Mouse (Mus musculus) MEL (cell line): ENCODE results near the gene Olfr1396. TPM values are rescaled to one million over a fixed set of nuclear protein-coding genes. Genes with fewer than 3 reads are reported as not detected.

Experiments used
- DNase-seq: peaks from one replicate; pipeline ENCODE4 v3.0.0; 2011; ENCODE audit warnings: low read depth, low spot score
- H3K27ac ChIP-seq: 2 replicates; pipeline ENCODE4 v1.5.1; 2012; ENCODE audit warnings: low read depth, mild to moderate bottlenecking, control low read depth, low read length, moderate library complexity; ENCODE audit not compliant: control insufficient read depth
- H3K27me3 ChIP-seq, 2 experiments: fragments of 150-350 bp in 1 of 2; sonication (generic) in 1 of 2; 2 replicates each; pipeline ENCODE4 v1.6.1; 2012; ENCODE audit warnings: low read length in 2 of 2, mild to moderate bottlenecking in 2 of 2, improper control_type of control experiment in 1 of 2, moderate library complexity in 1 of 2; ENCODE audit not compliant: insufficient read depth in 2 of 2, control insufficient read depth in 1 of 2
- H3K36me3 ChIP-seq, 2 experiments: 2 replicates each; pipeline ENCODE4 v1.6.1; 2012 to 2014; ENCODE audit warnings: low read length in 2 of 2, improper control_type of control experiment in 1 of 2, inconsistent platforms in 1 of 2, mild to moderate bottlenecking in 1 of 2; ENCODE audit not compliant: insufficient read depth in 2 of 2, control insufficient read depth in 1 of 2
- H3K4me1 ChIP-seq, 2 experiments: fragments of 150-350 bp in 1 of 2; sonication (generic) in 1 of 2; 2 replicates each; pipeline ENCODE4 v1.6.1; 2012; ENCODE audit warnings: low read length in 2 of 2, improper control_type of control experiment in 1 of 2, mild to moderate bottlenecking in 1 of 2; ENCODE audit not compliant: insufficient read depth in 2 of 2, control insufficient read depth in 1 of 2
- H3K4me3 ChIP-seq, 2 experiments: fragments of 150-350 bp in 1 of 2; sonication (generic) in 1 of 2; 2 replicates each; pipeline ENCODE4 v1.5.1; 2012; ENCODE audit warnings: low read depth in 2 of 2, low read length in 2 of 2, mild to moderate bottlenecking in 2 of 2, moderate library complexity in 2 of 2, control low read depth in 1 of 2, improper control_type of control experiment in 1 of 2; ENCODE audit not compliant: control insufficient read depth in 1 of 2, insufficient read depth in 1 of 2
- H3K79me2 ChIP-seq: 2 replicates; pipeline ENCODE4 v1.6.1; 2012; ENCODE audit warnings: mild to moderate bottlenecking, low read length, moderate library complexity; ENCODE audit not compliant: control insufficient read depth, poor library complexity, insufficient read depth
- H3K9ac ChIP-seq: 2 replicates; pipeline ENCODE4 v1.6.1; 2012; ENCODE audit warnings: low read depth, mild to moderate bottlenecking, control low read depth, low read length, moderate library complexity; ENCODE audit not compliant: control insufficient read depth, poor library complexity, severe bottlenecking
- H3K9me3 ChIP-seq: fragments of 150-350 bp; sonication (generic); replicated peaks from 2 replicates; pipeline ENCODE4 v1.6.1; 2012; ENCODE audit warnings: mild to moderate bottlenecking, low read length, improper control_type of control experiment, moderate library complexity; ENCODE audit not compliant: insufficient read depth
- CHD1 ChIP-seq: IDR thresholded peaks from 2 replicates; pipeline ENCODE4 v1.6.1; 2012; ENCODE audit warnings: low read depth, mild to moderate bottlenecking, inconsistent platforms, low read length, improper control_type of control experiment
- EP300 ChIP-seq, 2 experiments: IDR thresholded peaks; 2 replicates each; pipeline ENCODE4 v1.6.1; 2011; ENCODE audit warnings: improper control_type of control experiment in 2 of 2, low read length in 2 of 2, low read depth in 1 of 2, mild to moderate bottlenecking in 1 of 2
- ETS1 ChIP-seq: IDR thresholded peaks from 2 replicates; pipeline ENCODE4 v1.6.1; 2012; ENCODE audit warnings: low read depth, mild to moderate bottlenecking, inconsistent platforms, low read length, improper control_type of control experiment, moderate library complexity
- GATA1 ChIP-seq: IDR thresholded peaks from 2 replicates; pipeline ENCODE4 v1.6.1; 2011; ENCODE audit warnings: low read depth, low read length, improper control_type of control experiment
- MAFK ChIP-seq: IDR thresholded peaks from 2 replicates; pipeline ENCODE4 v1.6.1; 2011; ENCODE audit warnings: low read depth, mild to moderate bottlenecking, low read length, improper control_type of control experiment, borderline replicate concordance
- MAX ChIP-seq: IDR thresholded peaks from 2 replicates; pipeline ENCODE4 v1.6.1; 2011; ENCODE audit warnings: low read length, improper control_type of control experiment
- POLR2A ChIP-seq, 2 experiments: IDR thresholded peaks; 2 replicates each; pipeline ENCODE4 v1.6.1; 2011 to 2012; ENCODE audit warnings: low read length in 2 of 2, mild to moderate bottlenecking in 2 of 2, control low read depth in 1 of 2, improper control_type of control experiment in 1 of 2, low read depth in 1 of 2, moderate library complexity in 1 of 2; ENCODE audit not compliant: control insufficient read depth in 1 of 2, insufficient read depth in 1 of 2, poor library complexity in 1 of 2
- RCOR1 ChIP-seq: IDR thresholded peaks from 2 replicates; pipeline ENCODE4 v1.6.1; 2012; ENCODE audit warnings: low read depth, mild to moderate bottlenecking, inconsistent platforms, low read length, improper control_type of control experiment
- SMC3 ChIP-seq: IDR thresholded peaks from 2 replicates; pipeline ENCODE4 v1.6.1; 2011; ENCODE audit warnings: low read depth, low read length, improper control_type of control experiment
- TAL1 ChIP-seq: IDR thresholded peaks from 2 replicates; pipeline ENCODE4 v1.6.1; 2012; ENCODE audit warnings: mild to moderate bottlenecking, inconsistent platforms, low read length, moderate library complexity, mixed read lengths
- TCF12 ChIP-seq: IDR thresholded peaks from 2 replicates; pipeline ENCODE4 v1.6.1; 2014; ENCODE audit warnings: low read depth, mild to moderate bottlenecking, inconsistent platforms, low read length, improper control_type of control experiment, moderate library complexity
- ZKSCAN1 ChIP-seq: IDR thresholded peaks from 2 replicates; pipeline ENCODE4 v1.6.1; 2012; ENCODE audit warnings: low read depth, mild to moderate bottlenecking, inconsistent platforms, low read length, improper control_type of control experiment, moderate library complexity
- polyA plus RNA-seq, 2 experiments: library from polyadenylated mRNA; stranded (reverse) in 1 of 2; unstranded in 1 of 2; fragments of >175 nt in 1 of 2; fragments of >200 nt in 1 of 2; gene quantifications; 2 replicates each; pipeline versions ENCODE4 v1.2.1 to v1.2.4; 2012; ENCODE audit warnings: low replicate concordance in 2 of 2, low read depth in 1 of 2; ENCODE audit not compliant: insufficient read length in 2 of 2, insufficient read depth in 1 of 2, missing spikeins in 1 of 2
- total RNA-seq: library from RNA; depleted of rRNA; stranded (reverse); fragments of 300-350 nt; gene quantifications from 2 replicates; pipeline ENCODE4 v1.2.3, GENCODE M21; 2012

Olfr1396 gene
- total and polyA plus RNA-seq, 3 experiments: 0.06 TPM; not detected in 2

DNA sequence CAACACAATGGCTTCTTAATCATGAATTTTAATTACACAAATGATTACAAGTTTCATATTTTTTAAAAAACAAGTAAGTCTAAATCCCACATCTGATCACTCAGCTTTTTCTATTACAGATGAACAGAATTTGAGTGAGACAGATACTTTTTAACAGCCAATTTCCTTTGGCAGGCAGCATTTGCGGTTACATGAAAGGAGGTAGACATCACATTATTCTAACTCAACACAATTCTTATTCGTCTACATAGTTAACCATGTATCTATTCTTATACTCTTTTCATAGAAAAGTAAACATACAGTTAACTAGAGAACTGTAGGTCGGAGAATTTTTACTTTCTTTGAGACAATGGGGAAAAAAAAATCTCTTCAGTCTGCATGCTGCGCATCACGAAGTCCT is 24.1 kb downstream of the Olfr1396 start:
- no peak overlapping the region for H3K4me3 ChIP-seq
- no peak overlapping the region for H3K9ac ChIP-seq
- TF ChIP-seq ZKSCAN1: no peak
- TF ChIP-seq POLR2A (IDR thresholded peaks at IDR 0.05; ENCODE audit: control insufficient read depth in 1 of 2, insufficient read depth in 1 of 2, low read depth in 1 of 2, low read length in 2 of 2, poor library complexity in 1 of 2): no peak
- no peak for TF ChIP-seq CHD1
- TF ChIP-seq MAX: no peak
- no peak for DNase-seq
- no peaks in the 10 kb centered on the region for H3K9me3 ChIP-seq
- H3K4me1 ChIP-seq: peaks cover 54 to 55% of the 10 kb centered on the region in 2 experiments
- H3K27ac ChIP-seq: peak overlapping the region; percentile 59
- H3K36me3 ChIP-seq: peaks cover 6 to 63% of the 10 kb centered on the region in 2 experiments; a peak in 3 of 4 replicates
- no peaks in the 10 kb centered on the region; the same call in 1 of the 2 replicates for H3K79me2 ChIP-seq
- no peaks in the 10 kb centered on the region for H3K27me3 ChIP-seq

DNA sequence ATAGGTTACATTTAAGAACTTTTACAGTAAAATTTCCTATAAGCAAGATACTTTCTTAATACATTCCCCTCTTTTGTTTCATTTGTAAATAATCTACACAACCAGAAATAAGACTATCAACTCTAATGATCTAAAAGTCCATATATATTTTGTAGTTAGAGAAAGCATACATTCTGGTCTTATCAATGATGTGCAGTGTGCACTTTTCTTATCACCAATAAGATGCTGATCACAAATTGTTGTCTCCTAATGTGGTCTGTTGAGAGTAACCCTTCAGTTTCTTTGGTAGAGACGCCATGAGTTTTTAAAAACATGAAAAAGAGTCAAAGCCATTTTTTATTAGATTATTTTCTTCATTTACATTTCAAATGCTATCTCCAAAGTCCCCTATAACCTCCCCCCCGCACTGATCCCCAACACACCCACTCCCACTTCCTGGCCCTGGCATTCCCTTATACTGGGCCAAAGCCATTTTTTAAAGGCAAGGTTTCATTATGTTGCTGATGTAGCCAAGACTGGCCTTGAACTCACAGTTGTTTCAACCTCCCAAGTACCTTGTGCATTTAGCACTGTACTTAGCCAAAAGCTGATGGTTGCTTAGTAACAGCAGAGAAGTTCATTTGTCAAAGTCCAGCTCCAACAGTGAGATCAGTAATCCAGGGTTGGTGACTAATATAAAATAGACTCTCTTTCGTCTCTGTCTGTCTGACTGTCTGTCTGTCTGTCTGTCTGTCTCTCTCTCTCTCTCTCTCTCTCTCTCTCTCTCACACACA is 24.8 kb downstream of the Olfr1396 start:
- peak; percentile 54 for DNase-seq
- no peak overlapping the region for H3K9ac ChIP-seq
- H3K79me2 ChIP-seq: no peaks in the 10 kb centered on the region; the same call in 1 of the 2 replicates
- no peak overlapping the region for H3K4me3 ChIP-seq
- H3K27me3 ChIP-seq: no peaks in the 10 kb centered on the region
- H3K27ac ChIP-seq: peak overlapping the region; percentile 59
- TF ChIP-seq GATA1 (peak; percentile 79), SMC3 (no peak), TAL1 (0 out of 2 replicates have a peak, but pooled peaks have one; percentile 12), RCOR1 (0 out of 2 replicates have a peak, but pooled peaks have one; percentile 47), ETS1 (peak; percentile 34; the same call in 1 of the 2 replicates), MAFK (no peak), EP300 (IDR thresholded peaks at IDR 0.05; ENCODE audit: low read depth in 1 of 2, low read length in 2 of 2) (peak; percentile 77 to 80), TCF12 (peak; percentile 62; the same call in 1 of the 2 replicates)
- no peaks in the 10 kb centered on the region for H3K9me3 ChIP-seq
- H3K4me1 ChIP-seq: peaks cover 59 to 60% of the 10 kb centered on the region in 2 experiments
- peaks cover 6 to 70% of the 10 kb centered on the region in 2 experiments; a peak in 3 of 4 replicates for H3K36me3 ChIP-seq
